ENCODE assay signal across 8 mouse cellular contexts in the genomic region with DNA sequence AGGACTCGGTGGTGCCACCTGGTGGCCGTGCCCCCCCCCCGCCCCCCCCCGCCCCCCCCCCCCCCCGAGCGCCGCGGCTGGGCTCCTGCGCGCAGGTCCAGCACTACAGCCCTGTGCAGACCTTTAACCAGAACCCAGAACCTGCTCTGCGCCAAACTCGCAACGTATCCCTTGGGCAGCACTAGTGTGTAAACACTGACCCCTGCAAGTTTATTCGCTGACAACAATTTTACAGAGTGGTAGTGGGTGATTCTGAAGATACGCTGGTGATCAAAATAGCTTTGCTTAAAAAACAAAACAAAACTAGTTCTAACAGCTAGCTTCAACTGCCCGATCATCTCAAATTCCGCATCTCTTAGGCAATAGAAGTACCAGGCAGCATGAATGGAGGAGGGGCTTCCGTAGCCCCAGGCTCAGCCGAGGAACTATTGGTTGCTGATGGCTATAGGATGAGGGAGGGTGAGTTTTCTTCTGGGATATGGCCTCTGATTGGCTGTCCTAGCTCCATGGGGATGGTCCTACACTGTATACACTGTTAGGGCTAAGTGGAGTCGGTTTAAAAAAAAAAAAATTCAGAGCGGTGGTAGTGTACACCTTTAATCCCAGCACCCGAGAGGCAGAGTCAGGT. TPM values are rescaled to one million over a fixed set of nuclear protein-coding genes. Genes with fewer than 3 reads are reported as not detected.
DNase-seq lines count a peak whose midpoint lies in the region; ATAC-seq lines count a peak whose summit lies in the region.

A gene (minus strand): TSS at position 5 of the 628 bp plus-strand sequence.

- peak within 1 kb of the TSS; percentile 97 for H3K27ac ChIP-seq in embryonic facial prominence, embryonic 10.5 days (replicated peaks)
- peak within 1 kb of the TSS; percentile 91 for H3K27ac ChIP-seq in heart, embryonic 12.5 days (ENCODE audit: poor library complexity, severe bottlenecking)
- peak within 1 kb of the TSS; percentile 84 for H3K27ac ChIP-seq in midbrain, embryonic 16.5 days (ENCODE audit: low read length)

- WGBS in embryonic facial prominence, embryonic 10.5 days: under 1% methylated on average over 18 of the region's 22 CpGs
- WGBS in heart, embryonic 12.5 days: under 1% methylated on average over 14 of the region's 22 CpGs
- under 1% methylated on average over 13 of the region's 22 CpGs for WGBS in midbrain, embryonic 16.5 days

- peak within 1 kb of the TSS; percentile 85 for H3K9ac ChIP-seq in heart, embryonic 12.5 days
- peak within 1 kb of the TSS; percentile 80 for H3K9ac ChIP-seq in midbrain, embryonic 16.5 days (ENCODE audit: low read depth, low read length)

- ATAC-seq in cerebellum, adult (ENCODE audit: insufficient number of reproducible peaks, low FRiP score, low TSS enrichment): peak; percentile 85
- peak; percentile 90 for ATAC-seq in heart, embryonic 12.5 days (ENCODE audit: insufficient number of reproducible peaks, low FRiP score)
- ATAC-seq in midbrain, embryonic 16.5 days: peak; percentile 95

- H3K4me3 ChIP-seq in embryonic facial prominence, embryonic 10.5 days: peak within 1 kb of the TSS; percentile 76
- peak within 1 kb of the TSS; percentile 73 for H3K4me3 ChIP-seq in heart, embryonic 12.5 days
- peak within 1 kb of the TSS; percentile 64 for H3K4me3 ChIP-seq in midbrain, embryonic 16.5 days (ENCODE audit: low read depth, low read length)

- intact Hi-C loops in left cerebral cortex, postnatal 36 days (cut with DNase I): loop anchor here (5.0 kb wide), 2 partner anchors 342 to 592 kb away; no protein-coding TSS in a partner anchor

- no peaks in the 10 kb centered on the region for H3K27me3 ChIP-seq in embryonic facial prominence, embryonic 10.5 days (replicated peaks; ENCODE audit: low read depth, poor library complexity, severe bottlenecking)
- H3K27me3 ChIP-seq in heart, embryonic 12.5 days (replicated peaks): no peaks in the 10 kb centered on the region
- H3K27me3 ChIP-seq in midbrain, embryonic 16.5 days (ENCODE audit: control insufficient read depth, insufficient read depth, low read depth, low read length): no peaks in the 10 kb centered on the region

- H3K9me3 ChIP-seq in embryonic facial prominence, embryonic 10.5 days: no peaks in the 10 kb centered on the region
- no peaks in the 10 kb centered on the region for H3K9me3 ChIP-seq in heart, embryonic 12.5 days (replicated peaks)
- no peaks in the 10 kb centered on the region for H3K9me3 ChIP-seq in midbrain, embryonic 16.5 days (replicated peaks; ENCODE audit: control insufficient read depth, low read length, poor library complexity, severe bottlenecking)

- no peak for DNase-seq in cerebellum, adult 11 months
- DNase-seq in NIH3T3 (ENCODE audit: low read depth): peak; percentile 92
- peak; percentile 86 for DNase-seq in embryonic facial prominence, embryonic 10.5 days (ENCODE audit: low spot score)
- peak; percentile 18 to 26 for DNase-seq in left cerebral cortex, postnatal 36 days (ENCODE audit: low spot score in 2 of 2)
- DNase-seq in thymus, postnatal 14 days: peak; percentile 56

- peak within 1 kb of the TSS; percentile 83 for H3K4me2 ChIP-seq in heart, embryonic 12.5 days
- H3K4me2 ChIP-seq in midbrain, embryonic 16.5 days (ENCODE audit: low read length): peak within 1 kb of the TSS; percentile 96

- peaks cover 11% of the 10 kb centered on the region for H3K4me1 ChIP-seq in embryonic facial prominence, embryonic 10.5 days
- H3K4me1 ChIP-seq in heart, embryonic 12.5 days (replicated peaks): peaks cover 6% of the 10 kb centered on the region
- H3K4me1 ChIP-seq in midbrain, embryonic 16.5 days (ENCODE audit: control insufficient read depth, insufficient read depth, low read length): peaks cover 8% of the 10 kb centered on the region

- H3K36me3 ChIP-seq in embryonic facial prominence, embryonic 10.5 days (replicated peaks): peaks cover 20% of the 10 kb centered on the region
- H3K36me3 ChIP-seq in heart, embryonic 12.5 days: peaks cover 13% of the 10 kb centered on the region
- H3K36me3 ChIP-seq in midbrain, embryonic 16.5 days (ENCODE audit: control insufficient read depth, insufficient read depth, low read length): no peaks in the 10 kb centered on the region

RNA-seq across cellular contexts. Expression of the gene that starts here (rescaled TPM):
- polyA plus RNA-seq in embryonic facial prominence, embryonic 10.5 days (2016; fragmentation: Nextera tagmentation; extraction: Ambion mirVana): 62.6 and 65.0 TPM in 2 replicates
- 59.6 and 61.2 TPM in 2 replicates for polyA plus RNA-seq in heart, embryonic 12.5 days (2016; fragmentation: Nextera tagmentation; extraction: Ambion mirVana)
- 1 to 10 TPM; 6.7 to 7.3 TPM for total RNA-seq in left cerebral cortex, postnatal 36 days (2021)
- polyA plus RNA-seq in midbrain, embryonic 16.5 days (2015; fragmentation: Nextera tagmentation; extraction: Ambion mirVana): 35.1 and 39.2 TPM in 2 replicates
